Mouse (Mus musculus): Measurements from ENCODE around the gene Snorc. TPM values are rescaled to one million over a fixed set of nuclear protein-coding genes. Genes with fewer than 3 reads are reported as not detected.
"Not testable (repeated sequence)": the region's sequence is repeated elsewhere in the genome, so short reads cannot be mapped to it uniquely, and the experiment has no call there.

The Snorc gene
- not detected in 2 replicates for polyA plus RNA-seq (2016; fragmentation: Nextera tagmentation; extraction: Ambion mirVana)

DNA sequence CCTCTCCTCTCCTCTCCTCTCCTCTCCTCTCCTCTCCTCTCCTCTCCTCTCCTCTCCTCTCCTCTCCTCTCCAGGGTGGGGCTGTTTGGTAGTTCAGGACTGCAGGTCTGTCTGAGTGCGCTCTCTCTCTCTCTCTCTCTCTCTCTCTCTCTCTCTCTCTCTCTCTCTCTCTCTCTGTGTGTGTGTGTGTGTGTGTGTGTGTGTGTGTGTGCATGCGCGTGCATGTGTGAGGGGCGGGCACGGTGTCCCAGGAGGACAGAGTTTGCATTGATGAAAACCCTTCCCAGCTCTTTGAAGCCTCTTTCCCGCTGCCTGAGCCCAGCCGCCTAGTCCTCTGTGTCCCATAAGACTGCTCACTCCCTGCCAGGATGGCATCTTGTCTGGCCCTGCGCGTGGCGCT is at the start of gene Snorc:
TSS of gene Snorc (plus strand) at position 301 of the 400 bp plus-strand sequence.
- not testable (repeated sequence) for H3K9ac ChIP-seq; H3K36me3 ChIP-seq; H3K9me3 ChIP-seq (replicated peaks); H3K4me1 ChIP-seq (replicated peaks); H3K27ac ChIP-seq (ENCODE audit: poor library complexity, severe bottlenecking); ATAC-seq (ENCODE audit: insufficient number of reproducible peaks, low FRiP score); H3K4me2 ChIP-seq; H3K4me3 ChIP-seq
- peaks cover 27% of the 10 kb centered on the region for H3K27me3 ChIP-seq (replicated peaks)
- WGBS = 42% methylated on average over 7 of the region's 10 CpGs

DNA sequence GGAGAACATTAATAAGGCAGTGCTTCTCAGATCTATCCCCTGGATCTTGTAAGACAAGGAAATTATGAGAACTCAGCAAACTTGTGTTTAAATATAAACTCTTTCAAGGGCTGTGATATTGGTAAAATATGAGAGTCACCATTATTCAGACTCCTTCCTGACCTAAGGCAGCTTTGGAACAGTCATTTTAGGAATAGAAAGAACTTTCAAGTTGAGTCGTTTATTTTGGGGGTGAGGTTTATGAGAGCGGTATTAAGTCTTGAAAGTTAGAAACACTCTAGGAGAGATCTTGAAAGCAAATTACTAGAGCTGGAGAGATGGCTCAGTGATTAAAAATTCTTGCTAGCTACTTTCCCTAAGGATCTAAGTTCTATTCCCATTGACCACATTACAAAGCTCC is 34.9 kb upstream of the Snorc start:
- Histone ChIP-seq H3K4me2 (no peak overlapping the region), H3K4me3 (no peak overlapping the region), H3K27me3 (replicated peaks) (no peaks in the 10 kb centered on the region), H3K4me1 (replicated peaks) (no peaks in the 10 kb centered on the region), H3K9ac (no peak overlapping the region), H3K27ac (ENCODE audit: poor library complexity, severe bottlenecking) (no peak overlapping the region), H3K9me3 (replicated peaks) (no peaks in the 10 kb centered on the region), H3K36me3 (peaks cover 64% of the 10 kb centered on the region)
- 90% methylated on average over 2 of the region's 2 CpGs for WGBS
- no peak for ATAC-seq (ENCODE audit: insufficient number of reproducible peaks, low FRiP score)

DNA sequence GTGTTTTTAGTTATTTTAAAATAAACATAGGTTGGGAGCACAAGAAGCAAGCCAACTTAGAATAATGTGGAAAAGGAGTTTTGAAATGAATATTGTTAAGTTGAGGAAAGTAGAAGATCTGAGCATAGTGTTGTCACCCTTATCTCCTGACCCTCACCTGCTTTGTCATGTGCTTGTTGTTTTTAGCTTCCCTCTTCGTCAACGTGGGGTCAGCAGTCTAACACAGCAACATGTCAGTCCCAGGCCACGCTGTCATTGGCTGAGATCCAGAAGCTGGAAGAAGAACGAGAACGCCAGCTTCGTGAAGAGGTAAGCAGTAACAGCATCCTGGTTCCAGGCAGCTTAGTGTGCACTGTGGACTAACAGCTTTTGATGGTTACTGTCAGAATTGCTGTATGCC is 33.5 kb upstream of the Snorc start:
- Histone ChIP-seq H3K4me2 (no peak overlapping the region), H3K27me3 (replicated peaks) (no peaks in the 10 kb centered on the region), H3K36me3 (peaks cover 69% of the 10 kb centered on the region), H3K4me3 (no peak overlapping the region), H3K4me1 (replicated peaks) (no peaks in the 10 kb centered on the region), H3K27ac (ENCODE audit: poor library complexity, severe bottlenecking) (no peak overlapping the region), H3K9me3 (replicated peaks) (no peaks in the 10 kb centered on the region), H3K9ac (no peak overlapping the region)
- 57% methylated on average over 6 of the region's 6 CpGs for WGBS
- ATAC-seq (ENCODE audit: insufficient number of reproducible peaks, low FRiP score) = no peak

DNA sequence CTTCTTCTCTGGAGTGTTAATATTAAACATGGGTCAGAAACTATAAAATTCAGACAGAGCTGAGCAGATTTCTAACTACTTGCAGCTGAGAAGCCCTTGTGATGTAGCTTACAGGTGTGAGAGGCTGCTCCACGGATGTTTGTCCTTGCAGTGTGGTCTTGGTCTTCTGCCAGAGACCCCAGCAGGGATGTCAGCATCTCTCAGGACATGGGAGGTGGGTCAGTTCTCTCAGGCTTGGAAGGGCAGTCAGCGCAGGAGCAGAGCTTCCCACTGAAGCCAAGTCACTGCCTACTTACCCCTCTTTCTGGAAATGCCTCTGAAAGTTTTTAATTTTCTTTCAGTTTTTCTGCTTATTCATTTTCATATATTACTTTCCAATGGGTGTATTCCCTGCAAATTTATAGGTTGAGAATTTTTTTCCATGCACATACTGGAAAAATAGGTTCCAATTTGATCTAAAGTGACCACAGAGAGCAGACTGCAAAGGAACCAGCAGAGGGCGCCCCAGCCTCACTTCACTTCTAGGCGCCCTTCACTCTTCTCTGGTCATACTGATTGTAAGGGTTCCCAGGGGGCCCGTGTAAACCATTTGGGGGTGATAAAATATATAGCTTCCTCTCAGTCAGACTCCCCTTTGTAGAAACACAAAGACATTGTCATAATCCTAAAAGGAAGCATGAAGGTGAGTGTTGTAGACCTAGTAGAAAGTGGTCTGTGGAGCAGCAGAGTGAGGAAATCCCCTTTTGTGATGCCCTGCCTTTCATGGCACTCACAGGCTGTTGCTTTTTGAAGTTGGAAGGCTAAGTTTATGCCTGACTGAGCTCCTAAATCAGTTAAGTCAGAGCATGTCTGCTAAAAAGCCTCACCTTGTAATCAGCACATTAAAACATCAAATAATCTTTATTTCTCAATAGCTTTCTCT is 22.6 kb upstream of the Snorc start:
- Histone ChIP-seq H3K4me3 (no peak overlapping the region), H3K9me3 (replicated peaks) (no peaks in the 10 kb centered on the region), H3K9ac (no peak overlapping the region), H3K27me3 (replicated peaks) (no peaks in the 10 kb centered on the region), H3K4me1 (replicated peaks) (no peaks in the 10 kb centered on the region), H3K4me2 (no peak overlapping the region), H3K27ac (ENCODE audit: poor library complexity, severe bottlenecking) (no peak overlapping the region), H3K36me3 (peaks cover 74% of the 10 kb centered on the region)
- WGBS = 42% methylated on average over 5 of the region's 5 CpGs
- ATAC-seq (ENCODE audit: insufficient number of reproducible peaks, low FRiP score) = no peak

DNA sequence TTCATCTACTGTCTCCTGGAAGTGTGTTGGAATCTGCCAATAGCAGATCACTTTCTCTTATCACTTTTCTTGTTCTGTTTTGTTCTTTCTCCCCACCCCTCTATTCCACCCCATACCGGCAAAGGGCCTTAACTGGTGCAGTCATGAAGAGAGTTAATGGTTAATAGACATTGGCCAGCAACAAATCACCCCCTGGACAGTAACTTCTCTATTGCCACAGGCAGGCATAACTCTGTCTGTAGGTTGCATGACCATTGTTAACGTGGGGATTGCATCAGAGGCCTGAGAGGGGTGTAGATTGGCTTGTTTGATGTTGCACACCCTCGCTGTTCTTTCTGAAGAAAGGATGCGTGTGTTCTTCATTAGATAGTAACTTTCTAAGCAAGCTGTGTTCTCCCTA is 20.6 kb upstream of the Snorc start:
- Histone ChIP-seq H3K27me3 (replicated peaks) (no peaks in the 10 kb centered on the region), H3K9me3 (replicated peaks) (no peaks in the 10 kb centered on the region), H3K27ac (ENCODE audit: poor library complexity, severe bottlenecking) (no peak overlapping the region), H3K4me3 (no peak overlapping the region), H3K9ac (no peak overlapping the region), H3K4me1 (replicated peaks) (no peaks in the 10 kb centered on the region), H3K4me2 (no peak overlapping the region), H3K36me3 (peaks cover 59% of the 10 kb centered on the region)
- 88% methylated on average over 4 of the region's 4 CpGs for WGBS
- no peak for ATAC-seq (ENCODE audit: insufficient number of reproducible peaks, low FRiP score)

DNA sequence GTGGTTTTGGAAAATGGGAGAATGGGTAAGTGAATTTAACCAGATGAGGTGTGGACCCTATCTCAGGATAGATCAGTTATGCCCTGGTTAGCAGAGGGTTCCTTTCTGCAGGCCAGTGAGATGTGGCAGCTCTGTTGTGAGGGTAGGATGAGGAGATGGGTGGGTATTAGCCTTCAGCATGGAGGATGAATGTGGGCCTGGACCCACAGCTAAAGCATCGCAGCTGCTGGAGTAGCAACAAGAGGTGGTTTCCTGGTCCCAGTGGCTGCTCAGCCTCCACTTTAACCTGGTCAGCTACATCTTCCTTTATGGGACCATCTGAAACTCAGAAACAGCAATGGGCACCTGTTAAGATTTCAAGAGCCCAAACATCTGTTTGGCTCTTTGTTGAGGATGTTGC is 13.6 kb upstream of the Snorc start:
- H3K27me3 ChIP-seq (replicated peaks) = no peaks in the 10 kb centered on the region
- no peaks in the 10 kb centered on the region for H3K4me1 ChIP-seq (replicated peaks)
- ATAC-seq (ENCODE audit: insufficient number of reproducible peaks, low FRiP score) = no peak
- H3K4me2 ChIP-seq = no peak overlapping the region
- no peak overlapping the region for H3K9ac ChIP-seq
- H3K4me3 ChIP-seq = no peak overlapping the region
- H3K36me3 ChIP-seq = 0 out of 2 replicates have a peak, but pooled peaks cover 4% of the 10 kb centered on the region
- WGBS = 88% methylated on average over 1 of the region's 1 CpGs
- 0 out of 2 replicates have a peak, but pooled peaks cover 3% of the 10 kb centered on the region for H3K9me3 ChIP-seq (replicated peaks)
- no peak overlapping the region for H3K27ac ChIP-seq (ENCODE audit: poor library complexity, severe bottlenecking)

DNA sequence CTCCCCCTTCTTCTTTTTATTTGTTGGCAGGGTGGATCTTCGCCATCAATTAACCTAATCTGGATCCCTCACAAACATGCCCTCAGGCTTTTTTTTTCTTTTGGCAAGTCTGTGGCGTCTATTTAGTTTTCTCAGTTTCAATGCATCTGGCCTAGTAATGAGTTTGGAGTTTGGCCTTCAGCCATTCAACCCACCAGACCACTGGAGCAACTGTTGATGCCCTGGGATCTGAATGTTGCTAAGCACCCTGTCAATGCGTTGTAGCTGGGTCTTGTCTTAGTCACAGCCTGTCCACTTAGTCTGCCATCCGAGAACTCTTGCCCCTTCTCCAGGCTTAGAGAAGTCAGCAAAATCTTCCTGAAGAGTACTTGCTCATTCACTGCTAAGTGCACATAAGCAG is 12.0 kb upstream of the Snorc start:
- Histone ChIP-seq H3K36me3 (no peaks in the 10 kb centered on the region), H3K27ac (ENCODE audit: poor library complexity, severe bottlenecking) (no peak overlapping the region), H3K4me1 (replicated peaks) (no peaks in the 10 kb centered on the region), H3K9me3 (replicated peaks) (0 out of 2 replicates have a peak, but pooled peaks cover 3% of the 10 kb centered on the region), H3K27me3 (replicated peaks) (no peaks in the 10 kb centered on the region), H3K9ac (no peak overlapping the region), H3K4me2 (no peak overlapping the region), H3K4me3 (no peak overlapping the region)
- 82% methylated on average over 4 of the region's 4 CpGs for WGBS
- ATAC-seq (ENCODE audit: insufficient number of reproducible peaks, low FRiP score) = no peak

DNA sequence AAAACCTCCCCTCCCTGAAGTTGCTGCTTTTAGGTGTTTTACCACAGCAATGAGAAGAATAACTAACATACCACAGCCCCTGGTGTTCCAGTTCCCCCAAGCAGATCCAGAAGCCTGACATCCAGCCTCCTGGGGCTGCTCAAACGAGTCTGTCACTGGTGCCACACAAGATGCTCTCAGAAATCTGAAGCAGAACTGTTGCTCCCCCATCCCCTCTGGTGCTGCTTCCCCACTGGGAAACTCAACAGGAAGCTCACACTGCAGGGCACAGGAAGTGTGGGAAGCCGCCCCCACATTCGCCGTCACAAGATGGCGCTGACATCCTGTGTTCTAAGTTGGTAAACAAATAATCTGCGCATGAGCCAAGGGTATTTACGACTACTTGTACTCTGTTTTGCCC is 10.2 kb upstream of the Snorc start:
- WGBS = 86% methylated on average over 7 of the region's 7 CpGs
- H3K4me2 ChIP-seq; H3K27me3 ChIP-seq (replicated peaks); H3K9ac ChIP-seq; H3K4me1 ChIP-seq (replicated peaks); H3K4me3 ChIP-seq; ATAC-seq (ENCODE audit: insufficient number of reproducible peaks, low FRiP score); H3K9me3 ChIP-seq (replicated peaks); H3K27ac ChIP-seq (ENCODE audit: poor library complexity, severe bottlenecking); H3K36me3 ChIP-seq: not testable (repeated sequence)

DNA sequence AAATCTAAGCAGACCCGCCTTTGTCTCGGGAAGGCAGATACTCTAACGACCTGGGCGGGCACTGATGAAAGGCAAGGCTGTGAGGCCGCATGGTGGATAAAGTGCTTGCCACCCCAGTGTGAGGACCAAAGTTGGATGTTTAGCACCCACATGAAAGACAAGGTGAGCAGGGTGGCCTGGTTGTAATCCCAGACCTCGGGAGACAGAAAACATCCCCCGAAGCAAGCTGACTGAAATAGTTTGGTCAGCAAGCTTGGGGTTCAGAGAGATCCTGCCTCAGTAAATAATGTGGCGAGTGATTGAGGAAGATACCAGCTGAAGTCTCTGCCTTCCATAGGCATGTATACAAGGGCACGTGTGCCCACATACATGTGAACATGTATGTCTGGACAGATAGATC is 2.6 kb upstream of the Snorc start:
- ATAC-seq (ENCODE audit: insufficient number of reproducible peaks, low FRiP score) = no peak
- no peak overlapping the region for H3K9ac ChIP-seq
- H3K9me3 ChIP-seq (replicated peaks) = no peaks in the 10 kb centered on the region
- H3K4me2 ChIP-seq = no peak overlapping the region
- 73% methylated on average over 9 of the region's 9 CpGs for WGBS
- H3K36me3 ChIP-seq = no peaks in the 10 kb centered on the region
- no peaks in the 10 kb centered on the region for H3K4me1 ChIP-seq (replicated peaks)
- peaks cover 12% of the 10 kb centered on the region for H3K27me3 ChIP-seq (replicated peaks)
- H3K4me3 ChIP-seq = no peak overlapping the region
- no peak overlapping the region for H3K27ac ChIP-seq (ENCODE audit: poor library complexity, severe bottlenecking)

DNA sequence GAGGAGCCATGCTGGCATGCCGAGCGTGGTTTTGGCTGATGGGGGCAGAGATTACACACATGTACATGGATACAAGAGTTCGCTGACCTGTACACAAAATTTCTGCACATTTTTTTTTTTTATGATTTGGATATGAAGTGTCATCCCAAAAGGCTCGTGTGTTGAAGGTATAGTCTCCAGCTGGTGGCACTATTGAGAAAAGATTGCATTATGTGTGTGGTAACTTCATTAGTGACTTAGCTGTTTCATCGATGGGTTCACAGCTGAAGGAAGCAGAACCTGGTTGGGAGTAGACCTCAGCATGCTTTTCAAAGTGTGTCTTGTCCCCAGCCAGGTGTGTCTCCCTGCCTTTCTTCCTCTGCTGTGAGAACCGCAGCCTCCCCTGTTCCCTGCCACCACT is 1.8 kb upstream of the Snorc start:
- Histone ChIP-seq H3K4me1 (replicated peaks) (no peaks in the 10 kb centered on the region), H3K27ac (ENCODE audit: poor library complexity, severe bottlenecking) (no peak overlapping the region), H3K9ac (no peak overlapping the region), H3K4me2 (no peak overlapping the region), H3K36me3 (no peaks in the 10 kb centered on the region), H3K9me3 (replicated peaks) (no peaks in the 10 kb centered on the region), H3K4me3 (no peak overlapping the region), H3K27me3 (replicated peaks) (peaks cover 12% of the 10 kb centered on the region)
- no peak for ATAC-seq (ENCODE audit: insufficient number of reproducible peaks, low FRiP score)
- 74% methylated on average over 6 of the region's 6 CpGs for WGBS

DNA sequence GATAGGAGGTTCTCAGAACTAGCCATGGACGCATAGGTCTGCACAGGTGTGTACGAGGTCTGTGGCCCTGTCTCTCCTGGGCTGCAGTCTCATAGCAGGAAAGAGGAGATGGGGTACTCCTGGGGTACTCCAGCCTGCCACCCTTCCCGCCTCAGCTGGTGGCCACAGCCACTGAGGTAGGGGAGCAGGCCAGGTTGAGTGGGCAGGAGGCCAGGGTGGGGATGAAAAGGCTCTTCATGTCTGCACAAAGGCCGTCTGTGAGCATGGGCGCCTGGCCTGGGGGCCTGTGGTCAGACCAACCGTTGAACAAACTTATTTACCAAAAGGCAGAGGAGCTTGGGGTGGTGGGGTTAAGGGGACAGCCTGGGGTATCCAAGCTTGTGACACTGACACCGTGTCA is 1.8 kb downstream of the Snorc start:
- H3K9me3 ChIP-seq (replicated peaks) = no peaks in the 10 kb centered on the region
- no peak overlapping the region for H3K4me3 ChIP-seq
- ATAC-seq (ENCODE audit: insufficient number of reproducible peaks, low FRiP score) = no peak
- no peak overlapping the region for H3K4me2 ChIP-seq
- peaks cover 46% of the 10 kb centered on the region for H3K27me3 ChIP-seq (replicated peaks)
- H3K4me1 ChIP-seq (replicated peaks) = peaks cover 7% of the 10 kb centered on the region
- H3K27ac ChIP-seq (ENCODE audit: poor library complexity, severe bottlenecking) = no peak overlapping the region
- 73% methylated on average over 7 of the region's 7 CpGs for WGBS
- H3K36me3 ChIP-seq = no peaks in the 10 kb centered on the region
- no peak overlapping the region for H3K9ac ChIP-seq

DNA sequence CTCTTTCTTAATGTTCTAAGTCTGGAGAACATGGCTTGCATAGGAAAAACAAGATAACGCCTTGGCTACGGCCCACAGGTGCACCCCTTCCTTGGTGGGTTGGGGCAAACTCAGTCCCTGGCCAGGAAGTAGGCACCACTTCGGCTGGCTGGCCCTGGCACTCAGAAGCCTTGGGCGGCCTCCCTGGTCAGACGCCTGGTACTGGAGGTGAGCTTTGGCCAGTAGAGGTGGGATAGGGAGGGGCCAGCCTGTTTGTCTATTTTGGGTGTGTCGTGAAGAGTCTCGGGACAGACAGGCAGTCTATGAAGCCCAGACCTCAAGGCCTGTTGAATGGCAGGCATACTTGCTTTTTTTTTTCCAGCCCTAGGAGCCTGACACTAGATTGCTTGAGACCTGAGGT is 2.5 kb downstream of the Snorc start:
- Histone ChIP-seq H3K4me3 (no peak overlapping the region), H3K9ac (no peak overlapping the region), H3K4me1 (replicated peaks) (peaks cover 7% of the 10 kb centered on the region), H3K36me3 (no peaks in the 10 kb centered on the region), H3K27ac (ENCODE audit: poor library complexity, severe bottlenecking) (no peak overlapping the region), H3K9me3 (replicated peaks) (no peaks in the 10 kb centered on the region), H3K27me3 (replicated peaks) (peaks cover 53% of the 10 kb centered on the region), H3K4me2 (no peak overlapping the region)
- WGBS = 77% methylated on average over 7 of the region's 7 CpGs
- ATAC-seq (ENCODE audit: insufficient number of reproducible peaks, low FRiP score) = no peak

All from heart, embryonic 12.5 days (tissue).